Mouse (Mus musculus) kidney, adult 2 months (tissue): ENCODE results near the gene Exosc6.

Experiments used
- CTCF ChIP-seq: fragments of 200-500 bp; conservative IDR thresholded peaks from 2 replicates; pipeline ENCODE4 v1.5.1; 2011; ENCODE audit warnings: low read depth, mild to moderate bottlenecking, control low read depth, low read length, moderate library complexity, mixed read lengths; ENCODE audit not compliant: insufficient read depth, insufficient read length
- POLR2A ChIP-seq: fragments of 200-500 bp; IDR thresholded peaks from one replicate; pipeline ENCODE4 v1.6.1; 2011; ENCODE audit warnings: low read depth, low read length, control low read depth

- TF ChIP-seq POLR2A (no peak), CTCF (no peak)
Measured at GRCm38 (mm10) chr8:111042546-111042945, 13.6 kb upstream of the Exosc6 start.
